Mouse (Mus musculus) neural tube, embryonic 13.5 days (tissue): ENCODE data around the gene Actg1. TPM values are rescaled to one million over a fixed set of nuclear protein-coding genes. Genes with fewer than 3 reads are reported as not detected.

Source experiments
- ATAC-seq: fragments of 200-750 bp; cut with Nextera tagmentation; 2 replicates; pipeline ENCODE4 v1.8.0; 2017; ENCODE audit warnings: low read depth, mild to moderate bottlenecking, moderate TSS enrichment, moderate library complexity
- H3K27ac ChIP-seq: fragments of 300-500 bp; sonication (generic); replicated peaks from 2 replicates; pipeline ENCODE4 v1.5.1; 2015; ENCODE audit warnings: moderate library complexity, mild to moderate bottlenecking, inconsistent platforms
- H3K27me3 ChIP-seq: fragments of 300-500 bp; sonication (generic); 2 replicates; pipeline ENCODE4 v1.6.1; 2015; ENCODE audit warnings: mild to moderate bottlenecking, inconsistent platforms
- H3K36me3 ChIP-seq: fragments of 300-500 bp; sonication (generic); 2 replicates; pipeline ENCODE4 v1.6.1; 2015; ENCODE audit warnings: mild to moderate bottlenecking, inconsistent platforms
- H3K4me1 ChIP-seq: fragments of 300-500 bp; sonication (generic); replicated peaks from 2 replicates; pipeline ENCODE4 v1.6.1; 2015; ENCODE audit warnings: inconsistent platforms
- H3K4me2 ChIP-seq: fragments of 300-500 bp; sonication (generic); 2 replicates; pipeline ENCODE4 v1.6.1; 2015; ENCODE audit warnings: inconsistent platforms, mild to moderate bottlenecking, moderate library complexity
- H3K4me3 ChIP-seq: fragments of 300-500 bp; sonication (generic); 2 replicates; pipeline ENCODE4 v1.5.1; 2015; ENCODE audit warnings: mild to moderate bottlenecking, inconsistent platforms
- H3K9ac ChIP-seq: fragments of 300-500 bp; sonication (generic); 2 replicates; pipeline ENCODE4 v1.6.1; 2015; ENCODE audit warnings: moderate library complexity, mild to moderate bottlenecking, inconsistent platforms
- H3K9me3 ChIP-seq: fragments of 300-500 bp; sonication (generic); 2 replicates; pipeline ENCODE4 v1.6.1; 2016; ENCODE audit warnings: inconsistent platforms
- WGBS: fragments of 180-500 bp; shearing (Covaris S2); methylation state at CpG from one replicate; pipeline ENCODE4 v1.1.7; 2015; 5-methylcytosine and 5-hydroxymethylcytosine counted together
- polyA plus RNA-seq: library from polyadenylated mRNA; unstranded; fragments of >200 nt; fragmentation: Nextera tagmentation; extraction: Ambion mirVana; gene quantifications from 2 replicates; pipeline ENCODE4 v1.2.1, GENCODE M21; 2015

Actg1 gene
- polyA plus RNA-seq, 1 experiment from 2014 or later = 3,979 TPM

DNA sequence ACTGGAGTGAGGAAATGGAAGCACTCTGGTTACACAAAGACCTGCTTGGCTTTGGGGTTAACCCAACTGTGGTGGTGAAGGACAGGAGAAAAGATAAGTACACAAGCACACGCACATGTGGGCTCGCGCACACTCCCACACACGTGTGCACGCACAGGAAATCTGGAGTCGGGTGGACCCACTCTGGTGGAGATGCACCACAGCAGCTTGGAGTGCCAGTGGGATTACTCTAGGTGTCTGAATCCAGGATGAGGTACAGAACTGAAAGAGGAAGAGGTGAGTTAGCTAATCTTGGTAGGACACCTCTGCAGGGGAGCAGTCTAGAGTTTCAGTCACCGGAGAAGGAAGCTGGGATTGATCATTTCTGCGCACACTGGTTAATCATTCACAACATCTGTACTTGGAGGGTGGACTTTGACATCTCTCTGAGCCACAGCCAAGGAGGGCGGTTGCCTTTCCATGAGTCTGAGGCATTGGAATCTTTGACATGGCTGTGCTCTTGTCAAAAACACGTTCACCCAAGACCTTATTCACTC is 8.3 kb downstream of the Actg1 start:
- no peak overlapping the region for H3K4me3 ChIP-seq
- H3K27ac ChIP-seq = no peak overlapping the region
- H3K4me1 ChIP-seq = peaks cover 11% of the 10 kb centered on the region
- H3K36me3 ChIP-seq = peaks cover 14% of the 10 kb centered on the region
- H3K4me2 ChIP-seq = no peak overlapping the region
- no peak overlapping the region for H3K9ac ChIP-seq
- ATAC-seq = no peak
- 88% methylated on average over 10 of the region's 10 CpGs for WGBS
- H3K27me3 ChIP-seq = no peaks in the 10 kb centered on the region
- H3K9me3 ChIP-seq = 0 out of 2 replicates have a peak, but pooled peaks cover 3% of the 10 kb centered on the region

DNA sequence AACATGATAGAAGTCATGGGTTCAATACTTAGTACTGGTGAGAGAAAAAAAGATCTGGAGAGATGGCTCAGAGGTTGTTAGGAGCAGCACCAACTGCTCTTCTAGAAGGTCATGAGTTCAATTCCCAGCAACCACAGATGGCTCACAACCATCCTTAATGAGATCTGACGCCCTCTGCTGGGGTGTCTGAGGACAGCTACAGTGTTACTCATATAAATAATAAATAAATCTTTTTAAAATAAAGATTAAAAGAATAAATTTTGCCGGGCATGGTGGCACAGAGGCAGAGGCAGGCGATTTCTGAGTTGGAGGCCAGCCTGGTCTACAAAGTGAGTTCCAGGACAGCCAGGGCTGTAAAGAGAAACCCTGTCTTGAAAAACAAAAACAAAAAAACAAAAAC is 9.6 kb downstream of the Actg1 start:
- Histone ChIP-seq H3K27me3 (no peaks in the 10 kb centered on the region), H3K4me1 (no peaks in the 10 kb centered on the region), H3K36me3 (peaks cover 1% of the 10 kb centered on the region; the same call in 1 of the 2 replicates), H3K27ac (no peak overlapping the region), H3K9me3 (0 out of 2 replicates have a peak, but pooled peaks cover 10% of the 10 kb centered on the region), H3K4me2 (no peak overlapping the region), H3K4me3 (no peak overlapping the region), H3K9ac (no peak overlapping the region)
- 75% methylated on average over 3 of the region's 3 CpGs for WGBS
- ATAC-seq = no peak

DNA sequence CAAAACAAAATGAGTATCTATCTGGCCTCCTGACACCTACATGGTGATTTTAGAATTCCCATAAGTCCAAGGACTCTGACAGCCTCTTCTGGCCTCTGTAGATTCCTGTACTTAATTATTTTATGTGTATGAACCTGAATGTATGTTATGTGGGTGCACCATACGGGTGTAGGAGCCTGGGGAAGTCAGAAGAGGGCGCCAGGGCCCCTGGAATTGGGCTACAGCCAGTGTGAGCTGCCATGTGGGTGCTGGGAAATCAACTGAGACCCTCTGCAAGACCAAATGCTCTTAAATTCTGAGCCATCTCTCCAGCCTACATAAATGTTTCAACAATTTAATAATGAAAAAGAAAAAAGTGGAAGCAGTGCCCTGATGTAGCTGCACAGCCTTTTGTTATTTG is 10.9 kb downstream of the Actg1 start:
- Histone ChIP-seq H3K27ac (no peak overlapping the region), H3K4me1 (no peaks in the 10 kb centered on the region), H3K36me3 (no peaks in the 10 kb centered on the region), H3K4me2 (no peak overlapping the region), H3K9me3 (0 out of 2 replicates have a peak, but pooled peaks cover 10% of the 10 kb centered on the region), H3K27me3 (no peaks in the 10 kb centered on the region), H3K9ac (no peak overlapping the region), H3K4me3 (no peak overlapping the region)
- ATAC-seq = no peak
- WGBS = 56% methylated on average over 2 of the region's 2 CpGs

DNA sequence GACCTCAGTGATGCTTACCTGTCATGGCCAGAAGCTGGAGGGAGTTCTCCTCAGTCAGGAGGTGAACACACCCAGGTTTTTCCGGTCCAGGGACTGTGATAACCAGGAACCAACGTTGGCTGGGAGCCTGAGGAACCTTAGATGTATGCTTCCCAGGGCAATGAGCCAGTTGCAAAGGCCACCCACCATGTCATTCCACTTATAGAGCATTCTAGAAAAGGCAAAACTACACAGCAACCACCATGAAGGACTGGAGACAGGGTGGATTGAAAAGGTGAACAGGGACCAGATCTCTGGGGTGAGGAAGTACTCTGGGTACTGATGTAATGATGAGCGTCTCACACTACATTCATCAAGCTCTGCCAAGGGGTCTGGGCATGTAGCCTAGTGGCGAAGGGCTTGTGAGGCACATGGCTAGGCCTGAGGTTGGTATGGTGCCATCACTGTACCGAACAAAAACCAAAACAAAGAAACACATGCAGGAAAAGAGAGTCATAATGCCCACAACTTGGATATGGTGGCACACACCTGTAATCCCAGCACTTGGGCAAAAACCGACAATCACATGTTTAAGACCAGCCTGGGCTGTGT is 12.8 kb downstream of the Actg1 start:
- 89% methylated on average over 6 of the region's 6 CpGs for WGBS
- no peaks in the 10 kb centered on the region for H3K4me1 ChIP-seq
- no peaks in the 10 kb centered on the region for H3K27me3 ChIP-seq
- no peak overlapping the region for H3K27ac ChIP-seq
- 0 out of 2 replicates have a peak, but pooled peaks cover 7% of the 10 kb centered on the region for H3K9me3 ChIP-seq
- no peak for ATAC-seq
- H3K9ac ChIP-seq = no peak overlapping the region
- H3K4me3 ChIP-seq = no peak overlapping the region
- H3K36me3 ChIP-seq = no peaks in the 10 kb centered on the region
- no peak overlapping the region for H3K4me2 ChIP-seq

DNA sequence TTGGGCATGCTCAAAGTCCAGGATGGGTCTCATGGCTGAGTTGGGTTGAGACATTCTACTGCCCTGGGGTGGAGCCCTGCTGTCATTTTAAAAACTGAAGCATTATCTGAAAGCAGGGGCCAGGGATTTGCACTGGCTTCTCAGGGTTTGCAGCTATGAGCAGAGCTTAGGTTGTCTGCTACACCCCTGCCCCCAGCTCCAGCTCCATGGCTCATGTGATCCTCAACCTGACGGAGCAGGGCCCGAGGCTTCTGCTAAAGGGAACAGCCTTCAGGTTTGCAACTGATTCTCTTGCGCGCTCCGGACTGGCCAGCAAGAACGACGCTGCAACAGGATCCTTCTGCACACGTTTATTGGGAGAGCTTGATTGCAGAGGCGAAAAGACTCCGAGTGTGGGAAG is 28.2 kb downstream of the Actg1 start:
- WGBS = 96% methylated on average over 10 of the region's 10 CpGs
- no peak overlapping the region for H3K4me3 ChIP-seq
- no peaks in the 10 kb centered on the region for H3K27me3 ChIP-seq
- H3K4me1 ChIP-seq = peaks cover 18% of the 10 kb centered on the region
- no peak overlapping the region for H3K9ac ChIP-seq
- no peak for ATAC-seq
- no peaks in the 10 kb centered on the region for H3K9me3 ChIP-seq
- H3K4me2 ChIP-seq = no peak overlapping the region
- H3K27ac ChIP-seq = no peak overlapping the region
- H3K36me3 ChIP-seq = no peaks in the 10 kb centered on the region

DNA sequence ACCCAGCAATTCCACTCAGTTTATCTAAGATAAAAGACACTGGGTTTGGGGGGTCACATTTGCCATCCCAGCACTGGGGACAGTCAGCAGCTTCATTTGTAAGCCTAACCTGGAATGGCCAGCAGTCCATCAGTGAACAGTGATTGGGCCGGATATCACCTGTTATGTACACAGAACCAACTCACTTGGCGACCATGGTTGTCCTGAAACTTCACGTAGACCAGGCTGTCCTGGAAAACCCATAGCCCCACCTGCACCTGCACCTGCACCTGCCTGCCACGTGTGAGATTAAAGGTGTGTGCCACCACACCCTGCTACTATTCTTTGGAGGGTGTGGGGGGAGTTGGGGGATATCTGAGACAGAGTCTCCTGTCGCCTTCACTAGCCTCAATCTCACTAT is 29.0 kb downstream of the Actg1 start:
- 85% methylated on average over 5 of the region's 5 CpGs for WGBS
- ATAC-seq = no peak
- no peak overlapping the region for H3K9ac ChIP-seq
- no peaks in the 10 kb centered on the region for H3K9me3 ChIP-seq
- no peak overlapping the region for H3K4me2 ChIP-seq
- no peak overlapping the region for H3K27ac ChIP-seq
- H3K27me3 ChIP-seq = no peaks in the 10 kb centered on the region
- peaks cover 26% of the 10 kb centered on the region for H3K4me1 ChIP-seq
- H3K36me3 ChIP-seq = no peaks in the 10 kb centered on the region
- H3K4me3 ChIP-seq = no peak overlapping the region

DNA sequence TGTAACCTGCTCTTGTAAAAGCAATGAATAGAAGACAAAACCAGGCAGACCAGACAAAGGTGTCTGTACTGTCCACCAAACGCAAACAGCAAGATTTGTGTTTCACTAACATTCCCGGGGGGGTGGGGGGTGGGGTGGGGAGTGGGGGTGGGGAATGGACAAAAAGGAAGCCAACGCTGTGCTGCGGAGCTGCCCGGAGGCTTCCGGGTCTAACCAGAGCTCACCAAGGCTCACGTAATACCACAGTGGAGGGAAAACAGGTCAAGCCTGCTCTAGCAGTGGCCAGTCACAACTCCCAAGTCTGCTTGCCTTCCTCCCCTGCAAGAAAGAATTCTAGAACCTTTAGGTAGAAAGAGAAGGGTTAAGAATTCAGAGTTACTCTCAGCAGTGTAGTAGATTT is 30.9 kb downstream of the Actg1 start:
- peak overlapping the region; percentile 99 for H3K27ac ChIP-seq
- H3K36me3 ChIP-seq = no peaks in the 10 kb centered on the region
- peaks cover 31% of the 10 kb centered on the region for H3K4me1 ChIP-seq
- H3K4me3 ChIP-seq = peak overlapping the region; percentile 51; the same call in 1 of the 2 replicates
- no peak for ATAC-seq
- H3K9me3 ChIP-seq = no peaks in the 10 kb centered on the region
- peak overlapping the region; percentile 90 for H3K9ac ChIP-seq
- WGBS = 16% methylated on average over 7 of the region's 7 CpGs
- no peaks in the 10 kb centered on the region for H3K27me3 ChIP-seq
- H3K4me2 ChIP-seq = peak overlapping the region; percentile 92

DNA sequence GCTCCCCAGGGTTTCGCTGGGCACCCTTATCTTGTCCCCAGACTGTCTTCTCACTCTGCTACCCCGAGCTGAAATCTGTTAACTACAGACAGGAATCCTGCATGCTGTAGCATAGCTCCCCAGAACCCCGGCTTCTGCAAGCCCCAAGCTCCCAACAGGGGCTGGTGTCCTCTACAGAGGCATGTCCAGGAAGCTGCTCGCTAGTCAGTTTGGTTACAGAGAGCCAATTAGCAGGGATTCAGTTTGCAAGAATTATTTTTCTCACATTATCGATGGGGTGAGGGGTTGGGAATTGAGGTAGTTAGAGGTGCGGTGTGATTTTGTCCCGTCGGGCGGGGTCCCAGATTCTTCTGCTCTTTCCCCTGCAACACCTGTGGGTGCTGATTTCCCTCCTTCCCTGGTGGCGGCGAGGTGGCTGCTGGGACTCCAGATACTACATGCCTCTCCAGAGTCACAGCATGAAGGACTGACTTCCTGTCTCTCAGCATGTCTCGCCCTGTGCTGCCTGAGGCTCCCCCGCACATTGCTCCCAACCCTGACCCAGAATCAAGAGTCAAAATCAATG is 31.6 kb downstream of the Actg1 start:
- WGBS = 26% methylated on average over 13 of the region's 13 CpGs
- Histone ChIP-seq H3K27ac (peak overlapping the region; percentile 99), H3K36me3 (no peaks in the 10 kb centered on the region), H3K27me3 (no peaks in the 10 kb centered on the region), H3K4me2 (peak overlapping the region; percentile 92), H3K4me3 (peak overlapping the region; percentile 51), H3K4me1 (peaks cover 36% of the 10 kb centered on the region), H3K9me3 (no peaks in the 10 kb centered on the region), H3K9ac (peak overlapping the region; percentile 90)
- ATAC-seq = peak; percentile 8; the same call in 1 of the 2 replicates

DNA sequence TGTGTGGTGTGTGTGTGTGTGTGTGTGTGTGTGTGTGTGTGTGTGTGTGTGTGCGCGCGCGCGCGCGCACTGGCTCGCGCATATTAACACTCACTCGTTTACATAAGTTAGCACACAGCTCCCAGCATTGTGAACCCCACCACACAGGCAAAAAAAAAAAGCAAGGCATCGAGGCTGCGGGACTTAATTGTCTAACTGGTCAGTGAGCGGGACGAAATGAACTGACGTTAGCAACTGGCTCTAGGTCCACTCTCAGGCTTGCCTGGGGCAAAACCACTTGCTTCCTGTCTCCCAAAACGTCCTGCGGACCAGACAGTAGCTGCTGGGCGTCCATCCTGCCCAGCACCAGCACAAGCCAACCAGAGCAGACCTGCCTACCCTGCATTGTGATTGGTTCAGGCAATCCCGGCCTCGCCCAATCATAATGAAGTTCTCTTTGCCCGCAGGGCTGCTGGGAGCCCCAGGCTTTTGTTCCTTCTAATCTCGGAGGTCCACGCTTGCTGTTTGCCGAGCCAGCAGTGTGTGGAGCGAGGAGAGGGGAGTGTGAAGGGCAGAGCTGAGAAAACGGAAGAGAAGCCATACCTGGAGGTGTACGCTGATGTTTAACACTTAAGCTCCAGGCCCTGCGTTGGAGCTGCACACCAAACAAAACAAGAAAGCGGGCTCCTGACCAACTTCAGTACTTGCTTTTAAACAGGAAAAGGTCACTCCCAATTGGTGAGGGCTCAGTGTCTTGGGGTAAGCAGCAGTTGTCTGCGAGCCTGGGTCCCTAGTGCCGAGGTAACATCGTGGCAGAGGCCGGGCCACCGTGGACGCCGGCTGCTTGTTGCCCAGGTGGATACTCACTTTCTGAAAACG is 32.3 kb downstream of the Actg1 start:
- H3K27ac ChIP-seq = peak overlapping the region; percentile 99
- H3K9ac ChIP-seq = peak overlapping the region; percentile 90
- 9% methylated on average over 37 of the region's 37 CpGs for WGBS
- peak overlapping the region; percentile 51 for H3K4me3 ChIP-seq
- no peaks in the 10 kb centered on the region for H3K27me3 ChIP-seq
- peak; percentile 97 for ATAC-seq
- peaks cover 43% of the 10 kb centered on the region for H3K4me1 ChIP-seq
- H3K4me2 ChIP-seq = peak overlapping the region; percentile 92
- no peaks in the 10 kb centered on the region for H3K36me3 ChIP-seq
- H3K9me3 ChIP-seq = no peaks in the 10 kb centered on the region

DNA sequence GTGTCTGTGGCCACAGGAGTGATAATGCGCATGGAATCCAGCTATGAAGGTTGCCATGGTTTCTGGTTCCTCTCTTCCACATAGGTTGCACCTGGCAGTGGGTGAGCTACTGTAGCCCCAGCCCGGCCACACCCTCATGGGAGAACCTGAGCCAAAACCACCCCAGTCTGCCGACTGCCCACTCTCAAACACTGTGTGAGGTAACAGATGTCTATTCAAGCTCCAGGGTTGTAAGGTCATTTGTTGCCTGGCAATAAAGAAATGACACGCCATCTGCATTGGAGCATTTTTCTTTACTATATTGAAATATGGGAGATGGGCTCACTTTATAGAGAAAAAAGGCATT is 33.0 kb downstream of the Actg1 start:
- 16% methylated on average over 4 of the region's 4 CpGs for WGBS
- peak overlapping the region; percentile 92 for H3K4me2 ChIP-seq
- H3K4me1 ChIP-seq = peaks cover 46% of the 10 kb centered on the region
- peak overlapping the region; percentile 51 for H3K4me3 ChIP-seq
- H3K9ac ChIP-seq = peak overlapping the region; percentile 90
- H3K27ac ChIP-seq = peak overlapping the region; percentile 99
- no peaks in the 10 kb centered on the region for H3K9me3 ChIP-seq
- H3K27me3 ChIP-seq = no peaks in the 10 kb centered on the region
- ATAC-seq = no peak
- H3K36me3 ChIP-seq = no peaks in the 10 kb centered on the region

DNA sequence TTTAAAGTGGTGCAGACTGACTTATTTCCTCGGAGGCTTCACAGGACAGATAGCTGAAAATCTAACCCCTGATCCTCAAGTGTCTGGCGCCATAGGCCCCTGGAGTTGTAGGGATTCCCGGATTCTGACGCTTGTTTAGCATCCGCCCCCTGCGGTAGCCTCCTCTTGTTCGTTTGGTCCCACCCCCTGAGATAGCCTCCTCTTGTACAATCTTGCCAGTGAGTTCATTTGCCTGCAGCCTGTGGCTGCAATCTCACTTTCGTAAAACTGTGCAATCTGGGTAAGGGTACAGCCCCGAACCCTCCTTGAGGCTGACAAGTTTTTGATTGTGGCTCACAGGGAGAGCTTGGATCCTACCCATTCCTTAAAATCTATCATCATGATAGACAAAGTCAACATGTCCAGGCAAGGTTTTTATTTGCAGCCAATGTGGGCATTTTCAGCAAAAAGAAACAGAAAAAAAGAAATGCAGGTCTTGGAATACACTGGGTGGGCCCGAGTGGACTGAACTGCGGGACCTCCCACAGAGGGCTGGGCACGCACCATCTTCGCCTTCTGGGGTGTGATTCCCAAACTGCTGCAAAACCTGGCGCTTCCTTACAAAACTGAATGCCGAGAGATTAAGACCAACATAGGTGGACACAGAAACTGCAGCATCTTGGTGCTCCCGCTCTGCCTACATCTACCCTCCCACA is 33.5 kb downstream of the Actg1 start:
- Histone ChIP-seq H3K4me1 (peaks cover 50% of the 10 kb centered on the region), H3K27me3 (no peaks in the 10 kb centered on the region), H3K9ac (peak overlapping the region; percentile 90), H3K9me3 (no peaks in the 10 kb centered on the region), H3K27ac (peak overlapping the region; percentile 99), H3K36me3 (no peaks in the 10 kb centered on the region), H3K4me3 (peak overlapping the region; percentile 51), H3K4me2 (peak overlapping the region; percentile 92)
- WGBS = 38% methylated on average over 16 of the region's 16 CpGs
- no peak for ATAC-seq
